Mouse (Mus musculus): ENCODE data around the gene Abhd11. TPM values are rescaled to one million over a fixed set of nuclear protein-coding genes. Genes with fewer than 3 reads are reported as not detected.
"Not testable (repeated sequence)": the region's sequence is repeated elsewhere in the genome, so short reads cannot be mapped to it uniquely, and the experiment has no call there.

Gene Abhd11
- total RNA-seq, 2 experiments from 2014 or later = 56.8 to 115 TPM

DNA sequence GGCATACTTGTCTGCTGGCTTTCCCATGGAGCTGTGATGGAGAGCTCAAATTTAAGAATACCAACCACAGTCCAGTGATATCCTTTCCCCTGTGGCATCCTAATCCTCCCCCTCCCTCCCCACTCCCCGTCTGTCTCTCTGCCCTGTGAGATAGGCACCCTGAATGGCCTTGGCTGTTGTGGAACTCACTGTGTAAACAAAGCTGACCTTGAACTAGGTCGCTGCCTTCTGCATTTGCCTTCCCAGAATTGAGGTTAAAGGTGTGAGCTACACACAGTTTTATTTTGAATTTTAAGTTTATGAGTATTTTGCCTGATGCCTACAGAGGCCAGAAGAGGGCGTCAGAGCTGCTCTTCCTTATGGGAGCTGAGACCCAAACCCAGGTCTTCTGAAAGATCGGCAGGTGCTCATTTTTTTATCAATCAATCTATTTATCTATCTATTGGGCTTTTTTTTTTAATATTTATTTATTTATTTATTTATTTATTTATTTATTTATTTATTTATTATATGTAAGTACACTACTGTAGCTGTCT, 7.3 kb downstream of the Abhd11 start:
- ATAC-seq (replicated peaks; ENCODE audit: poor library complexity, severe bottlenecking) = no peak

DNA sequence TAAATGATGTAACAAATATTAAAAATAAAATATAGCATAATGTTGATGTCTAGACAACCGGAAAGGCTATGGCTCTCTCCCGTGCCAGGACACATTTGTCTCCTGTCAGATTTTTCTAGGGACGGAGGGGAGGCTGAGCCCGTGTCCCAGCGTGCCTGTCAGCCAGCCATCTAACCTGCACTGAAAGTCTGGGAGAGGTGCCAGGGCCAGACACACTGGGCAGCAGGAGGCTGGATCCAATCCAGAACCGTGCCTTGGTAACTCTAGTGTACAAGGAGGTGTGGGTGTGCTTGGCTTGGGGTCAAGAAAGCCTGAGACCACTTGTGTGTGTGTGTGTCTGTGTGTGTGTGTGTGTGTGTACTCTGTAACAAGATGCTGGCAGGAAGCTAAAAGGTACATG, 12.9 kb downstream of the Abhd11 start:
- no peak for ATAC-seq (replicated peaks; ENCODE audit: poor library complexity, severe bottlenecking)

DNA sequence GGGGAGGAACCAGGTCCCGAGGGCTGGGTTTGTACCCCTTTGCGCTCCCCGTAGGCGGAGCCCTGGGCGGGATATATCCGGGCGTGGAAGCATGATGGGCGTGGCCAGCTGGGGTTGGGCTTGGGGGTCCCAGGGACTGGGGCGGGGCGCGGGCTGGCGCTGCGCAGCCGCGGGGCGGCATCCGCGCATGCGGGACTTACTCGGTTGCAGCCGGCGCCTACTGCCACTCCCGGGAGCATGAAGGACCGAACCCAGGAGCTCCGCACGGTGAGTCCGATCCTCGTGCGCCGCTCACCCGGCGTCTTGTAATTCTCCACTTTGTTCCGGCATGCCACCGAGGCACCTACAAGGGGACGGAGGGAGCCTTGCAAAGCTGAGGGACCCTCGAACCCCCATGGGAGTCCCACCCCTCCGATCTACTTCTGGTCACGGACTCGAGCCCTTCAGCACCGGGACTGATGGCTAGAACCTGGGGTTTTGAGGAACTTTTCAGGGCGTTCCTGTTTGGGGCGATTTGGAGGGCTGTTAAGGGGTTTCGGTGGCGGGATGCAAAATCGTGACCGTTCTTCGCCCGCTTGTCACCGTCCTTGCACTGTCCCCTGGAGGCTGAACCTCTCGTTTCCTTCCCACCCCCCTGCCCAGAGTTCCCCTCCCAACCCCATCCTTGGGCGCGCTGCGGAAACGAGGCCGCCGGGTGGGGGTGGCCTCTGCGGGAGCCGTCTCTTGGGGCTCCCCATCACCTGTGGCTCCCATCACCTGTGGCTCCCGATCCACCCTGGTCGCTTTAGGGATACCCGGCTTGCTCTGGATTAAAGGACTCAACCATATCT, 14.6 kb downstream of the Abhd11 start, which contains the start of gene Stx1a:
TSS of gene Stx1a (plus strand) at position 139 of the 830 bp plus-strand sequence.
- ATAC-seq (replicated peaks; ENCODE audit: poor library complexity, severe bottlenecking) = peak; percentile 84

DNA sequence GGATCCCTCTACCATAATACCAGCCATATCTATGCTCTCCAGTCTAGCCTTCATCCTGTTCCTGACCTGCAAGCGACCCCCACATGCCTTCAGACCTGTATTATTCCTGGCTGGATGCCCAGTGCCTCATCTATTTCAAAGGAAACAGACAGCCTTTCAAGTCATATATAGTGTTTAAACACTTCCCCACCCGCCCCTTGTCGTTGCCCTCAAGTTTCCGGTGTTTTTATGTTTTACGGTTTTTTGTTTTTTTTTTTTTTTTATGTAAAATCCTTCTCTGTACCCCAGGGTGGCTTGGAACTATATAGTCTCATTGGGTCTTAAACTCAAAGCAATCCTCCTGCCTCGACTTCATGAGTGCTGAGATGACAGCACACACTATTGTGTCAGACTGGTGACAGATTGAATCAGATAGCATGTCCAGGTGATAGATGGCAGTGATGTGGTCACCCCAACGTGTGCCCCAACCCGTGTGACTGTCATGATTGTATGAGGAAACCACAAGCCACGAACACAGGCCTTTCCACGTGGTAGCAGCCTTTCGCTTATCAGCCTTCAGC, 15.8 kb downstream of the Abhd11 start:
- peak; percentile 28 for ATAC-seq (replicated peaks; ENCODE audit: poor library complexity, severe bottlenecking)

DNA sequence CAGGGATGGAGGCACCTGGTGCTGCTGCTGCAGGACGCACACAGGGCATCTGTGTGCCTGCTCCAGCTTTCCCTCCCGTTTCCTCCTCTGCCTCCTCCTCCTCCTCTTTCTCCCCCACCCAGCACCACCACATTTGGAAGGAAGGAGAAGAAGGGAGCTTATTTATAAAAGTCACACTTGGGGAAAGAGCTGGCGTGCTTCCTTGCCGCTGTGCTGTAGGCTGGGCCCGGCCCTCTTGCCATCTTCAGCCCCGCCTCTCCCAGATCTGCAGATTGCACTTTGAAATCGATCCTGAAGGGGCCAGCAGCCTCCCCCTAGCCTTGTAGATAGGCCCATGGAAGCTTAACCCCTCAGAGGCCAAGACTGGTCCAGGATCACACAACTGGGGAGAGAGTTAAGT, 16.9 kb downstream of the Abhd11 start:
- ATAC-seq (replicated peaks; ENCODE audit: poor library complexity, severe bottlenecking) = no peak

DNA sequence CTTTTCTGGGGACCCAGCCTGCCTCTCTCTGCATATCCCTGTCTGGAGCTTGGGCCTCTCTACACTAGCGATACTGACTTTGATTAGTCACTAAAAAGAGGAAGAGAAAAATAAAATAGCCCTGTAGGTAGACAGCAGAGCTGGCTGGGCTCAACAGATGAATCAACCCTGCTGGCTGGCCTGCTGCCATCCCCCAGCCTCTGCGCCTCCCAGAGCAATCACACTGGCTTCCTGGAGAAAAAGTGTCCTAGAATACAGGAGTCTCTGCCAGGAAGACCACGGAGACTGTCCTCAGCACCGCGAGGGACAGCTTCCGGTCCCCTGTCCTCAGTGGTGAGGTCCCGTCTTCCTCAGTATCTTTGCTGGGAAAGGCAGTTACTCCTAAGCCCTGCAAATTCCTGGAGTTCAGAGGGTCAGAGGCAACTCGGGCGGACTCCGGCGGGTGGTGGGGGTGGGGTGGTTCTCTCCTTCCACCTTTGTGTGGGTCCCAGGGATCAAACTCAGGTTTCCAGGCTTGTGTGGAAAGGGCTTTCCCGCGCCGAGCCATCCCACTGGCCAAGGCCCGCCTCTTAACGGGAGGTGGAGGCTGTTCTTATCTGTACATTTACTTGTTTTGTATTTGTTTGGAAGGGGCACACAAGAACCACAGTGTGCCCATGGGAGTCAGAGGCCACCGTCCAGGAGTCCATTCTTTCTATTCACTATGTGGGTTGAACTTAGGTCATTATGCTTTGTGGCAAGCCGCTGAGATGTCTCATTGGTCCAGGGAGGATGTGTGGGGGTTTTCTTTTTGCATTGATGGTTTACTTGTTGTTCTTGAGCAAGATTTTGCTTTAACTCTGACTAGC, 20.3 kb downstream of the Abhd11 start:
- ATAC-seq (replicated peaks; ENCODE audit: poor library complexity, severe bottlenecking) = peak; percentile 66

DNA sequence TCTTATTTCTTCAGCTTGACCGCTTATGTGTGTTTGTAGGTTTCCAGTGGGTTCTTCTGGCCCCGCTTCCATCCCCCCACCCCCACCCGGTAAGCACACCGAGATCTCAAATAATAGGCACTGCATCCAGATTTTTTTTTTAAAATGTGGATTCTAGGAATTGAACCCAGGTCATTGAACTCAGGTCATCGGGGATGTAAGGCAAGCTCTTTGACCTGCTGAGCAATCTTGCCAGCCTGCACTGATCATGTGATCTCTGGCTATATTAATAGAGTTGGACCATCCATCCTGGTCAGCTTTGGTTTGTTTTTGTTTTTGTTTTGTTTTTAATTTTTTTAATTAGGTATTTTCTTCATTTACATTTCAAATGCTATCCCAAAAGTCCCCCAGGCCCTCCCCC, 23.6 kb downstream of the Abhd11 start:
- ATAC-seq (replicated peaks; ENCODE audit: poor library complexity, severe bottlenecking) = no peak

DNA sequence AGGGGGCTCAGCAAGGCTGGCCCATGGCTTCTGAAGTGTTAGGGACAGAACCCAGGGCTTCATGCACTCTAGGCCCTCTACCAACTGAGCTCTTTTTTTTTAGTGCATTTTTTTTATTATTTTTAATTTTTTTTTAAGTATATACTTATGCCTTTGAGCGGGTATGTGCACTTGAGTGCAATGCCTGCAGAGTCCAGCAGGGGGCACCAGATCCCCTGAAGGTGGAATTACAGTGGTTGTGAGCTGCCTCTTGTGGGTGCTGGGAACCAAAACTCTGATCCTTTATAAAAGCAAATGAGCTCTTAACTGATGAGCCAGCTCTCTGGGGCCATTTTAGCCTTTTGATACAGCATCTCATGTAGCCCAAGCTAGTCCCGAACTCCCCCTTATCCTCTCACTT, 25.6 kb downstream of the Abhd11 start:
- ATAC-seq (replicated peaks; ENCODE audit: poor library complexity, severe bottlenecking) = no peak

DNA sequence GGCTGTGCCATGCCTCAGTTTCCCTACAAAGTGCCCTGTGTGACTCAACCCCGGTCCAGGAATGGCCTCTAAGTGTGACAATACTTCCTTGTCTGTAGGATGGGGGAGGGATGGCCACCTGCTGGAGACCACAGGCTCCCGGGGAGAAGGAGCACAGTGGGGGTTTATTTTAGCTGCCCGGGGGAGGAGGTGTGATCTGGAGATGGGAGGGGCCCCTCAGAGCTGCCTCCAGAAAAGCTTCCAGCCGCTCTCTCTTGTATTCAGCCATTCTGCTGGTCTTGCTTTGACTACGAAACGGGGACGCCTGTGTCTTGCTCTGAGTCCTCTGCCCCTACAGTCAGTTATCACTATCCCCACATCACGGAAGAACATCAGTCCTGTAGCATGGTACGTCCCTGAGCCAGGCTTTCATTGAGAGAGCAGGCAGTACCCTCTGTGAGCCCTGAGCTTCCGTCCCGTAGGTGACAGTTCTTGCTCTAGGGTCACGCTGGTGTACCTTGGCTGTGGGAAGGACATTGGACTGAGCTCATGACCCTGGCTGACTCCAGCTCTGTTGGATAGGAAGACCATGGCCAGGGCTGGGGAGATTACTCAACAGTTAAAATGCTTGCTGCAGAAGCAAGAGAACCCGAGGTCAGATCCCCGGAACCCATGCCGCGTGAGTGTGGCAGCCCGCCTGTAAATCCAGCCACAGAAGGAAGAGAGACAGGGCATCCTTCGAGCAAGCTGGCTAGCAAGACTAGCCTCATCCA, 26.8 kb downstream of the Abhd11 start:
- ATAC-seq (replicated peaks; ENCODE audit: poor library complexity, severe bottlenecking) = no peak

DNA sequence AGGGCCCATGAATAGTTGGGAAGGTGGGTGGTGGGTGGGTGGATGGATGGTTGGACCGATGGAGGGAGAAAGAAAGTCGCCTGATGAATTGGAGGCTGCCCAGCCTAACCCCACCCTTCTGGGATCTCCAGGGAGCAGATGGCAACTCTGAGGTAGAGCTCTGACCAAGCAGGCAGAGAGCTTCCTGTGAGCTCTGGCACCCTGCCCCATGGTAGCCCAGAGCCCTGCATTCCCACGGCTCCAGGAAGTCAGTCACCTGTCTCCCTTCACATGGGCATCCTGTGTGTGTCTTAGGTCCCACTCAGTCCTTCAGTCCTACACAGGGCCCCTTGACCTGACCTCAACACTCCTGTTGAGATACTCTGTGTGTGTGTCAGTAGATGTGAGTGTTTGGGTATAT, 29.0 kb downstream of the Abhd11 start:
- ATAC-seq (replicated peaks; ENCODE audit: poor library complexity, severe bottlenecking) = no peak

DNA sequence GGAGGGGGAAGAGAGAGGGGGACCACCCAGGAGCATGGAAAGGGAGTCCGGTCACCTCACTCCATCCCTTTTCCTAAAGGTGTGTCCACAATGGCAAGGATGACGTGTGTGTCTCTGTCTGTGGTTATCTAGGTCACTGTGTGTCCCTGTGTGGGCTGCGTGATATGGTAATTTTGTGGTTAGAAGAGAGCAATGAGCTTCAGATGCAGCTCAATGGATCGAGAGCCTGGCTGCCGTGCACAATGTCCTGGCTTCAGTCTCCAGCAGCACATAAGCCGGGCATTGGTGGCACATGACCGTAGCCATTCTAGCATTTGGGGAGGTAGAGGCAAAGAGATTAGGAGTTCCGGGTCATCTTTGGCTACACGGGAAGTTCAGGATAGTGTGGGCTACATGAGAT, 30.6 kb downstream of the Abhd11 start:
- ATAC-seq (replicated peaks; ENCODE audit: poor library complexity, severe bottlenecking) = no peak

DNA sequence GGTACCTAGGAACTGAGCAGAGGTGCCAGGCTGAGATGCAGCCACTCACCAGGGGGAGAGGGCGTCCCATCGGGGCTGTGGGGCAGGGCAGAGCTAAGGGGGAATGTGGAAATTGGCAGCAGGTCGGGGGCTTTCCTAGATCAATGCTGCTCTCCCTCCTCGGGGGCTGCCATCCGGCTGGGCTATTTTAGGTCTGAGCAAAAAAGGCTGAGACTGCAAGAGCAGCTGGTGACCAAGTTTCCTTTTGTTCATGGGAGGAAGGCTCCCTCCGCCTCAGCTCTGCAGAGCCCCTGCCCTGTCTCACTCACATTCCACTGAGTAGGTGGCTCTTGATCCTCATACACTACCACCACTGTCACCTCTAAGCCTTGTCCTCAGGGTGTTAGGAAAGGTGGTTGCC, 31.1 kb downstream of the Abhd11 start:
- ATAC-seq (replicated peaks; ENCODE audit: poor library complexity, severe bottlenecking) = no peak

DNA sequence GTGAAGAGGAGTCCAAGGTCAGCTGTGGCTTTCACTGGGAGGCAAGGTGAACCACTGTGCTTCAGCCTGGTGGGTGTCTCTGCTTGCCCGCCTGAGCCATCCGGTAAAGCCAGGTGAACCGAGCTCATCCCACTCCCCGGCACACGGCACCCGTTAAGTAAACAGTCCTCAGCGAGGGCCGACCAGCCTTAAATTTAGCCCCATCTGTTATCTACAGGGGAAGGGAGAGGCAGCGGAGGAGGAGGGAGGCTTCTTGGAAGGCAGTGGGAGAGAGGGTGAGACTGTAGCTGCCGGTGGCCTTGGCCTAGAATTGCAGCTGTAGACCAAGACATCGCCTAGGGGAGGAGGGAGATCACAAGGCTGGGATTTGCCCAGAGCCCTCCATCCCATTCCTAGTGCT, 31.8 kb downstream of the Abhd11 start:
- no peak for ATAC-seq (replicated peaks; ENCODE audit: poor library complexity, severe bottlenecking)

DNA sequence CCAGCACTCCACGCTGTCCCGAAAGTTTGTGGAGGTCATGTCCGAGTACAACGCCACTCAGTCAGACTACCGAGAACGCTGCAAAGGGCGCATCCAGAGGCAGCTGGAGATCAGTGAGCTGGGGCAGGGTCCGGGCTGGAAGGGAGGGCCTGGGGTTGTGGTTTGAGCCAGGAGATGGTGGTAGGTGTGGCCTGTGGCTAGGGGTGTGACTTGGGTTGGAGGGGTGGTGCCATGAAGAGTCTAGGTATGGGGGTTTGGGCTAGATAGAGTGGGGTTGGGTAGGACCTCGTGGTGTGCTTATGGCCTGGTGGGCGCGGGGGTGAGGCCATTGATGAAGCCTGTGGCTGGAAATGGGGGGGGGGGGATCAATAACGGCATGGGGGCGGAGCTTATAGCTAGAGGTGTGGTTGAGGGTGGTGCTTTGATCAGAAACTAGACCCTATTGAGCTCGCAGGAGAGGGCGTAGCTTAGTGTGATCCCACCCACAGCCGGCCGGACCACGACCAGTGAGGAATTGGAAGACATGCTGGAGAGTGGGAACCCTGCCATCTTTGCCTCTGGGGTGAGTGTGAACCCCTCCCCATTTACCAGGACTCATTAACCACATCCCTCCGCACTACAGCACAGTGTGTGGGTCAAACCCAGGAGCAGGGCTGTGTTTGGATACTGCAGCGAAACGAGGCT, 33.3 kb downstream of the Abhd11 start:
- no peak for ATAC-seq (replicated peaks; ENCODE audit: poor library complexity, severe bottlenecking)

DNA sequence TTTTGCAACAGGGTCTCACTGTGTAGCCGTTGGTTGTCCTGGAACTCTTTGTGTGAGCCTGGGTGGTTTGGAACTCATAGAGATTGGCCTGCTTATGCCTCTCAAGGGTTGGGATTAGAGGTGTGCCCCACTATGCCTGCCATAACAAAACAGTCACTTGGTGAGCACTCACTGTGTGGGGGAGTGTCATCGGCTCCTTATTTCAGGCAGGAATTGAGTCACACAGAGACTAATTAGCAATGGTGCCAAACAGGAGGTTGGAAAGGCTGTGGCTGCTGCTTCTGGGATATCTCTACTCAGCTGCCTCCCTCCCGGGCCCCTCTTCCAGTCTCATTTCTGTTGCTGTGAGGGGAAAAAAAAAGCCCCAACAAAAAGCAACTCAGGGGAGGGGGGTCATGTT, 35.6 kb downstream of the Abhd11 start:
- ATAC-seq (replicated peaks; ENCODE audit: poor library complexity, severe bottlenecking) = no peak

DNA sequence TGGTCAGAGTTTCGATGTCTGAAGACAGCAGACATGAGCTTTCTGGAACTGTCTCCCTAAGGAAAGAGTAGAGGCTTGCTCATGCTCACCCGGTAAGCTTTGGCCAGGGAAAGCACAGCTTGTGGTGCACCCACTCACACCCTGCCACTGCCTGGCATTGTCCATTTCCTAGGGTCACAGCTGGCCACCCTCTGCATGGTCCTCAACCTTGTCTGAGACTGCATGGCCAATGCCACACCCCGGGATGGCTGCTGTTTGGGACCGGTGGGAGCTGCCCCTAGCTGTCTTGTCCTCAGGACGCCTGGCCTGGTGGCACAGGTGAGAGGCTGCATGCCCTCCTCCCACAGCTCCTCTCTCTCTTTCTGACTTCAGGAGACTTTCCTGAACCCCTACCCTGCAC, 39.6 kb downstream of the Abhd11 start:
- no peak for ATAC-seq (replicated peaks; ENCODE audit: poor library complexity, severe bottlenecking)

DNA sequence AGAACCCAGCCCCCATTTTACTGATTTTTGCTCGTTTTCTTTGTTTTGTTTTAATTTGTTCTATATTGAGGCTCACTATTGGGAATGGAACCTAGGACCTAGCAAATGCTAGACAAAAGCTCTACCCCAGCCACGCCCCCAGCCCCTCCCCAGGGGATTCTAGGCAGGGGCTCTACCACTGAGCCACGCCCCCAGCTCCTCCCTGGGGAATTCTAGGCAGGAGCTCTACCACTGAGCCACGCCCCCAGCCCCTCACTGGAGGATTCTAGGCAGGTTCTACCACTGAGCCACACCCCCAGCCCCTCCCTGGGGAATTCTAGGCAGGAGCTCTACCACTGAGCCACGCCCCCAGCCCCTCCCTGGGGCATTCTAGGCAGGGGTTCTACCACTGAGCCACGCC, 40.3 kb downstream of the Abhd11 start:
- ATAC-seq (replicated peaks; ENCODE audit: poor library complexity, severe bottlenecking) = not testable (repeated sequence)

DNA sequence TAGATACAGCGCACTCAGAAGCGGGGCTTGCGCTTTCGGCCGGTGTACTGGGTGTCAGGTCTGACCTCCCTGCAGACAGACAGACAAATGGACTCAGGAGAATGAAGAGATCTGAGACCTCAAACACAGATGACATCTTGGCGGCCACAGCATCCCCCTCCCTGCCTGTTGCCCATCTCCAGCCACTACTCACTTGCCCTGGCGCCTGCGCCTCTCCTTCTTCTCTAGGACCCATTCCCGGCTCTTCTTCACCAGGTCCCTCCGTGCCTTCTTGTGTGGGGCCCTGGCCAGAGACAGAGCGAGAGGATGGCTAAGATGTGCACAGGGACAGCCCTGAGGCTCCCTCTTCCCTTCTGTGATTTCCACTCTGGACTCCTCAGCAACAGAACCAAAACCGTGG, 44.4 kb downstream of the Abhd11 start:
- ATAC-seq (replicated peaks; ENCODE audit: poor library complexity, severe bottlenecking) = no peak

Data from granulocyte monocyte progenitor cell, adult 5-6 weeks (primary cell).